Mouse (Mus musculus): ENCODE measurements around the gene Bcl2l15.

DNA sequence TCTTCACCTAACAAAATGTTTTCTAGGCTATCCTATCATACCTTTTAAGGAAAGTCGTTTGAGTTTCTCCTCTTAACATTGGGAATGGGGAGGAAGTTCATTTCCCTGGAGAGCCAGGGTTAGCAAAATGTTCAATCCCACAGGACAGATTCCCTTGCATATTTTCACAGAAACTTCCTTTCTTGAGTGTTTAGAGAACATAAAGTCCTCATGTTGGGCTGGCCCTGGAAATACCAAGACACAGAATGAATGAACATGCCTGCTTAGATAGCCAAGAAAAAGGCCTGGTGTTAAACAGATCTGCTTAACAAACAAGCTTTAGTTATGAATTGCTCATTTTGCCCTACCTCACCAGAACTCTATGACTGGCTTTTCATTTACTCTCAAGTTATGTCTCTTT is 39.8 kb upstream of the Bcl2l15 start:
- TF ChIP-seq CTCF (IDR thresholded peaks at IDR 0.05; ENCODE audit: extremely low read depth, insufficient read depth, low read length), result no peak
- TF ChIP-seq POLR2A (IDR thresholded peaks at IDR 0.05; ENCODE audit: extremely low read depth, insufficient read depth, low read length), result no peak
